Comparison of ENCODE assay signal across 22 mouse cellular contexts in genomic region chr17:75039017-75039416, GRCm38 (mm10). TPM values are rescaled to one million over a fixed set of nuclear protein-coding genes. Genes with fewer than 3 reads are reported as not detected.
DNase-seq lines count a peak whose midpoint lies in the region; TF ChIP-seq lines count a peak whose summit lies in the region.
"Had no signal": no experiment of that assay in that cellular context is flagged by ENCODE, and none has a peak within 500 bp of the region (broad histone marks: within the 10 kb centered on the region; RNA-seq: fewer than 3 reads in every experiment).

No protein-coding gene starts in this region.

- H3K4me3 ChIP-seq in kidney, adult 2 months (ENCODE audit: insufficient read depth, low read depth, low read length) = no peak overlapping the region
- H3K4me3 ChIP-seq: embryonic facial prominence, embryonic 10.5 days; embryonic facial prominence, embryonic 12.5 days; forebrain, embryonic 13.5 days; forebrain, embryonic 15.5 days had no signal

- TF ChIP-seq POLR2A in kidney, adult 2 months (IDR thresholded peaks at IDR 0.05; ENCODE audit: low read depth, low read length) = no peak

- 59% methylated on average over 4 of the region's 4 CpGs for WGBS in kidney, adult 2 months

- no peak for TF ChIP-seq CTCF in kidney, adult 2 months (conservative IDR thresholded peaks at IDR 0.05; ENCODE audit: insufficient read depth, insufficient read length, low read depth, low read length)

- no peaks in the 10 kb centered on the region for H3K4me1 ChIP-seq in kidney, adult 2 months (ENCODE audit: control insufficient read depth, insufficient read depth, low read length)
- H3K4me1 ChIP-seq: forebrain, embryonic 13.5 days; forebrain, embryonic 15.5 days had no signal

- H3K36me3 ChIP-seq in kidney, adult 2 months (ENCODE audit: control insufficient read depth, insufficient read depth, low read length) = no peaks in the 10 kb centered on the region
- H3K36me3 ChIP-seq: embryonic facial prominence, embryonic 10.5 days; embryonic facial prominence, embryonic 12.5 days; forebrain, embryonic 15.5 days; G1E had no signal

- H3K27ac ChIP-seq in kidney, adult 2 months (ENCODE audit: insufficient read depth, low read depth, low read length) = no peak overlapping the region
- H3K27ac ChIP-seq: embryonic facial prominence, embryonic 10.5 days; embryonic facial prominence, embryonic 12.5 days; forebrain, embryonic 13.5 days; forebrain, embryonic 15.5 days had no signal

- H3K27me3 ChIP-seq in kidney, adult 2 months (replicated peaks; ENCODE audit: control insufficient read depth, insufficient read depth, low read length) = no peaks in the 10 kb centered on the region
- H3K27me3 ChIP-seq: CH12.LX; embryonic facial prominence, embryonic 12.5 days; forebrain, embryonic 13.5 days; forebrain, embryonic 15.5 days; Patski had no signal

- DNase-seq in heart, adult 11 months = peak; percentile 88
- DNase-seq in heart, adult 18-20 months = no peak
- peak; percentile 66 for DNase-seq in kidney, adult 2 months
- DNase-seq in kidney, adult 18-20 months = no peak
- DNase-seq in kidney, postnatal 36 days = peak; percentile 21 to 24
- DNase-seq in kidney, postnatal 10 days = no peak
- DNase-seq: adrenal gland, adult 8-10 months; adrenal gland, postnatal 14 days; adrenal gland, postnatal 36 days; B cell, adult 2 months; cerebellum, adult 11-12 months; cerebellum, adult 2 months; cerebellum, adult 9-10 months; cerebellum, postnatal 10 days; cerebellum, postnatal 25 days had no signal

RNA-seq across cellular contexts. Expression of gene Ltbp1, which starts 33.6 kb away (rescaled TPM):
- total RNA-seq in heart, adult 18-20 months (2021) = 10 to 100 TPM; 38.5 to 43.3 TPM
- polyA plus RNA-seq in kidney, adult 2 months (2012; rRNA removed) = 8.8 and 10.2 TPM in 2 replicates
- polyA plus RNA-seq: G1E had no signal

Comparison
In these comparisons a context has a peak if more than half of its experiments do, and no peak if none do; other contexts are left out.
1. DNase-seq: peak in heart, adult 11 months (single experiment), kidney, adult 2 months (single experiment) and kidney, postnatal 36 days (2 of 2); none in heart, adult 18-20 months (0 of 2), kidney, adult 18-20 months (single experiment) and kidney, postnatal 10 days (single experiment).